Mouse (Mus musculus): Measurements from ENCODE around the gene Casp12.

DNA sequence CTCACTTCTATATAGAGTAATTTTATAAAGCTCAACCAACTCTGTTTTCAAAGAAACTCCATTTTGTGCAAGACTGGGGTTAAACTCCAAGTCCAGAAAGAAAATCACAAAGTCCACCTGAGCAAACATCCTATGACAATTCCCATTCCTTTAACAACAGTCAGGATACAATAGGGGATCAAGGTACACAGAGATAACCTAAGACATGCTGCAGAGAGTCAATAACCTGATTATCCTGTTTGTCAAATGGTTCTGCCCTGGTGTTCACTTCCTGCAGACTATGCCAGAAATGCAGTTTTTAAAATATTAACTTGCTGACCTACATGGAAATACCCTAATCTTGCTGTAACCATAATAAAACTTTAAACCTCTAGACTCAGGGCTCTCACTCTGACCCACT, 12.8 kb upstream of the Casp12 start:
- no peak for TF ChIP-seq CTCF (conservative IDR thresholded peaks at IDR 0.05; ENCODE audit: low read length)
- no peak for TF ChIP-seq POU5F1 (IDR thresholded peaks at IDR 0.05; ENCODE audit: borderline replicate concordance, low read length)
- no peak for TF ChIP-seq NANOG (IDR thresholded peaks at IDR 0.05; ENCODE audit: borderline replicate concordance, low read length)
